Mouse (Mus musculus) kidney, adult 10 weeks (tissue): Measurements from ENCODE around the gene Fam187a. TPM values are rescaled to one million over a fixed set of nuclear protein-coding genes. Genes with fewer than 3 reads are reported as not detected.

Experiments used
- polyA plus RNA-seq: library from polyadenylated mRNA; stranded (reverse); fragments of 350-450 nt; fragmentation: Illumina TruSeq; extraction: RNeasy Lipid Tissue Mini Kit (QIAGEN cat#74804); gene quantifications from one replicate; pipeline ENCODE4 v1.2.3, GENCODE M21; 2014; ENCODE audit warnings: low read depth, low replicate concordance

Gene Fam187a
- not detected for polyA plus RNA-seq

GRCm38 (mm10) chr11:102884616-102885219, at the start of gene Fam187a:
TSS of gene Fam187a (plus strand) at chr11:102885169.

GRCm38 (mm10) chr11:102835549-102835948, 49.4 kb upstream of the Fam187a start, which contains the start of gene Higd1b:
TSS of gene Higd1b (plus strand) at chr11:102835849.

GRCm38 (mm10) chr11:102880585-102881313, 4.2 kb upstream of the Fam187a start, which contains the start of the genes Eftud2 and Ccdc103:
TSS of gene Eftud2 (minus strand) at chr11:102880985.
TSS of gene Ccdc103 (plus strand) at chr11:102881204.

GRCm38 (mm10) chr11:102900763-102901162, 15.8 kb downstream of the Fam187a start, which contains the start of gene Gfap:
TSS of gene Gfap (minus strand) at chr11:102900912.

GRCm38 (mm10) chr11:102924557-102925350, 39.8 kb downstream of the Fam187a start, which contains the start of gene Kif18b:
TSS of gene Kif18b (minus strand) at chr11:102925124.

Other genes starting within 250 kb of the Fam187a start
- 0.32 TPM for gene Meioc, start 221.5 kb upstream of the Fam187a start, polyA plus RNA-seq
- gene Ccdc43, start 187.4 kb upstream of the Fam187a start, polyA plus RNA-seq, result 38.3 TPM
- not detected for gene Adam11, start 123.7 kb upstream of the Fam187a start, polyA plus RNA-seq
- gene Gjc1, start 65.5 kb upstream of the Fam187a start, polyA plus RNA-seq, result 7.6 TPM
- not detected for gene Higd1b, start 49.3 kb upstream of the Fam187a start, polyA plus RNA-seq
- gene Eftud2, start 4.2 kb upstream of the Fam187a start, polyA plus RNA-seq, result 21.4 TPM
- 0.97 TPM for gene Ccdc103, start 4.0 kb upstream of the Fam187a start, polyA plus RNA-seq
- not detected for gene Gfap, start 15.7 kb downstream of the Fam187a start, polyA plus RNA-seq
- not detected for gene Kif18b, start 40.0 kb downstream of the Fam187a start, polyA plus RNA-seq
- not detected for gene C1ql1, start 61.5 kb downstream of the Fam187a start, polyA plus RNA-seq
- gene Nmt1, start 143.0 kb downstream of the Fam187a start, polyA plus RNA-seq, result 11.0 TPM
- gene Dcakd, start 143.2 kb downstream of the Fam187a start, polyA plus RNA-seq, result 17.1 TPM
- not detected for gene Plcd3, start 216.5 kb downstream of the Fam187a start, polyA plus RNA-seq
- gene Acbd4, start 216.5 kb downstream of the Fam187a start, polyA plus RNA-seq, result 5.1 TPM
- gene Hexim1, start 231.1 kb downstream of the Fam187a start, polyA plus RNA-seq, result 42.3 TPM
- gene Hexim2, start 247.3 kb downstream of the Fam187a start, polyA plus RNA-seq, result 0.44 TPM